Mouse (Mus musculus) neural tube, embryonic 11.5 days (tissue): ENCODE measurements around the gene Rbbp8nl. TPM values are rescaled to one million over a fixed set of nuclear protein-coding genes. Genes with fewer than 3 reads are reported as not detected.

ENCODE experiments used
- ATAC-seq: fragments of 200-750 bp; cut with Nextera tagmentation; 2 replicates; pipeline ENCODE4 v1.8.0; 2017; ENCODE audit warnings: moderate number of reproducible peaks, mild to moderate bottlenecking, moderate TSS enrichment, moderate library complexity; ENCODE audit not compliant: insufficient read depth, low FRiP score, low TSS enrichment
- DNase-seq: peaks from one replicate; pipeline ENCODE4 v3.0.0-alpha.2; 2015; ENCODE audit warnings: low spot score
- H3K27ac ChIP-seq: fragments of 300-500 bp; sonication (generic); 2 replicates; pipeline ENCODE4 v1.5.1; 2014; ENCODE audit warnings: low read depth, mild to moderate bottlenecking, low read length
- H3K27me3 ChIP-seq: fragments of 300-500 bp; sonication (generic); 2 replicates; pipeline ENCODE4 v1.6.1; 2014; ENCODE audit warnings: mild to moderate bottlenecking, low read length, mixed read lengths; ENCODE audit not compliant: control insufficient read depth, insufficient read depth
- H3K36me3 ChIP-seq: fragments of 300-500 bp; sonication (generic); 2 replicates; pipeline ENCODE4 v1.6.1; 2014; ENCODE audit warnings: mild to moderate bottlenecking, low read length, moderate library complexity, mixed read lengths; ENCODE audit not compliant: control insufficient read depth, insufficient read depth
- H3K4me1 ChIP-seq: fragments of 300-500 bp; sonication (generic); 2 replicates; pipeline ENCODE4 v1.6.1; 2014; ENCODE audit warnings: low read length, mixed read lengths; ENCODE audit not compliant: control insufficient read depth, insufficient read depth
- H3K4me2 ChIP-seq: fragments of 300-500 bp; sonication (generic); 2 replicates; pipeline ENCODE4 v1.6.1; 2014; ENCODE audit warnings: low read depth, mild to moderate bottlenecking, moderate library complexity
- H3K4me3 ChIP-seq: fragments of 300-500 bp; sonication (generic); 2 replicates; pipeline ENCODE4 v1.5.1; 2014; ENCODE audit warnings: low read depth, low read length
- H3K9ac ChIP-seq: fragments of 300-500 bp; sonication (generic); 2 replicates; pipeline ENCODE4 v1.6.1; 2014; ENCODE audit warnings: mild to moderate bottlenecking, low read length
- H3K9me3 ChIP-seq: fragments of 300-500 bp; sonication (generic); 2 replicates; pipeline ENCODE4 v1.6.1; 2016; ENCODE audit warnings: low read length; ENCODE audit not compliant: control insufficient read depth
- whole genome bisulfite sequencing: fragments of 180-500 bp; shearing (Covaris S2); extraction: QIAGEN DNeasy Blood & Tissue Kit; methylation state at CpG from one replicate; pipeline ENCODE4 v1.1.7; 2014; 5-methylcytosine and 5-hydroxymethylcytosine counted together
- microRNA-seq: library from miRNA; unstranded; fragments of <30 nt; microRNA quantifications from one replicate; pipeline ENCODE4, GENCODE M21; 2016
- polyA plus RNA-seq: library from polyadenylated mRNA; unstranded; fragments of >200 nt; fragmentation: Nextera tagmentation; extraction: Ambion mirVana; gene quantifications from 2 replicates; pipeline ENCODE4 v1.2.1, GENCODE M21; 2014

Gene Rbbp8nl
- polyA plus RNA-seq, 1 experiment from 2014 or later = not detected

DNA sequence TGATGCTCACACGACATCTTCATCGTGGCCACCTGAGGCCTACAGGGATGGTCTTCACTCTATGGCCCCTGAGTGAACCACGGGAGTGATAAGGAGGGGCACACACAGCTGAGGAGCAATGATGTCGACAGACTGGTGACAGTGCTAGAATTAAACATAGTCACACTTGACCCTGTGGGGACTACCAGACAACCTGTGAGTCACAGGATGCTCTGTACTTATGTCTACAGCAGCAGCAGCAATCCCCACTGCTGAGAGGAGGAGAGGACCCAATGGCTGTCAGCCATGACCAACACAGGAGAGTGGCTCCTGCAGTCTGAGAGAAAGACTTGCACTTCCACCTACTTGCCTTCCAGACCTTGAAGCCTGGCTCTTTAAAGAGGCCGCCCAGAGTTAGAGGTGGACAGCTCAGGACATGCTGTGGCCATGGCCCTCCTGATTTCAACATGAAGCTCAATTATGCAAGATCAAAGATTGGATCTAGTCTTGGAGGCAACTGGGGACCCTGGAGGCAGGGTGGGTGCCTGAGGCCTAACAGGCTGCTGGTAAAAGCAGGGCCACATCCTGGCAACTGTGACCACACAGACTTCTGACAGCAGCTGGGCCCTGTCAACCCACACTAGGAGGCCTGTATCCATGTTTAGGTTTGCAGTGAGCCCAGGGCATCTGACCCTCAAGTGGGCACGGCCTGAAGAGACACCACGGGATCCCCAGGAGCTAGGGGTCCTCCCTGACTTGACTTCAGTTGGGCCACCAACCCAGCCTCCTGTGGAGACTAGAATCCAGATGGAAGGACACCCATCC is 56.4 kb downstream of the Rbbp8nl start:
- 85% methylated on average over 7 of the region's 7 CpGs for WGBS
- Histone ChIP-seq H3K36me3 (no peaks in the 10 kb centered on the region), H3K9ac (no peak overlapping the region), H3K27ac (no peak overlapping the region), H3K4me3 (no peak overlapping the region), H3K9me3 (no peaks in the 10 kb centered on the region), H3K27me3 (no peaks in the 10 kb centered on the region), H3K4me2 (no peak overlapping the region), H3K4me1 (no peaks in the 10 kb centered on the region)
- DNase-seq (no peak), ATAC-seq (no peak)

DNA sequence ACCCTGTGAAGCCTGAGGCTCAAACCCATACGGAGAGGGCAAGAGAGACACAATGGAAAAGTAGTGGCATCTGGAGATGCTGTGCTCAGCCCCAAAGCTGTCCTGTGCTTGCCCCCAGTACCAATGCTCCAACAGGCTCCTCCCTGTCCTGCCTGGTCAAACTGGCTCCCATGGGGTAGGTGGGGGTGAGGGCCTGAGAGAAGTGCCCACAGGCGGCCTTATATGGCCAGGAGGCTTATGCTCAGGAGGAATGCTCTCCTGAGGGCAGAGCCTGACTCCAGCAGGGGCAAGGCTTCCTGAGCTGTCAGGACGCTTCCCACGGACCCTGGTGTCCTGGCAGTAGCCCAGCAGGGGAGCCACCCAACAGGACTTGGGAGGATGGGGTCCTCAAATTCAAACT is 59.2 kb downstream of the Rbbp8nl start:
- Histone ChIP-seq H3K36me3 (no peaks in the 10 kb centered on the region), H3K4me2 (no peak overlapping the region), H3K27ac (no peak overlapping the region), H3K4me3 (no peak overlapping the region), H3K4me1 (peaks cover 20% of the 10 kb centered on the region), H3K9me3 (no peaks in the 10 kb centered on the region), H3K9ac (no peak overlapping the region), H3K27me3 (0 out of 2 replicates have a peak, but pooled peaks cover 2% of the 10 kb centered on the region)
- 61% methylated on average over 4 of the region's 4 CpGs for WGBS
- ATAC-seq = no peak
- DNase-seq = no peak

DNA sequence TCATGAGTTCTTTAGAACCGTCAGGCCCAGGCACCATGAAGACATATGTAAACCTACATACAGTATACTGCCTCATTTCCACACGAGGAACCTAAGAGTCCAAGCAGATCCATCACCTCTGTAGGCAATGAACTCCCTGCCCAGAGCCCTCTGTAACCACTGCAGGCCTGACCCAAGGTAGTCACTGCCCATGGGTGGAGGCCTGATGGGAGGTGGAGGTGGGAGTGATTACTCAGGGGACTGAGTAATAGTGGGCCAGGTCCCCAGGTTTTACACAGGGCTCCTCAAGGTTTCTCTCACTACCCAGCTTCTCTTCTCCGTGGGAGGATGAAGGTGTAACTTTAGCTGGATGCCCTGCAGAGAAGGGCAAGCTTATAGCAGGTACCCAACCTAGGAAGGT is 60.5 kb downstream of the Rbbp8nl start:
- DNase-seq (no peak), ATAC-seq (no peak)
- no peaks in the 10 kb centered on the region for H3K36me3 ChIP-seq
- H3K27ac ChIP-seq = no peak overlapping the region
- no peak overlapping the region for H3K9ac ChIP-seq
- peaks cover 14% of the 10 kb centered on the region for H3K27me3 ChIP-seq
- H3K4me2 ChIP-seq = no peak overlapping the region
- H3K4me3 ChIP-seq = no peak overlapping the region
- 83% methylated on average over 3 of the region's 3 CpGs for WGBS
- H3K4me1 ChIP-seq = peaks cover 27% of the 10 kb centered on the region
- H3K9me3 ChIP-seq = no peaks in the 10 kb centered on the region

DNA sequence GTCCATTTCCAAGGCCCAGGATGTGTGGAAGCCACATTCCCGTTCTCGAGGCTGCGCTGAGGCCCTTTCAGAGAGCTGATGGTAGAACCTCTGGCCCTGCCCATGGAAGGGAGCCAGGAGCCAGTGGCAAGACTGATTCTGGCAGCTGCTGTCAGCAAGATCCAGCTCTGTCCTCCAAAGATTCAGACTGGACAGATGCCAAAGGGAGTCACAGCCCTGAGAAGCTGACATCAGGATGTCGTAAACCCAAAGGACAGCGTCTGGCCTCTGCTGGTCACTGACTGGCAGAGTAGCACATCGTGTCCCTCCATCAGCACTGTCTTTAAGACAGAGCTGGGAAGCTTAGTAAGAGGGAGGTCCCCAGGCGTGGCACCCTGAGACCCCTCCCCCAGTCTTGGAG is 61.1 kb downstream of the Rbbp8nl start:
- Histone ChIP-seq H3K27me3 (peaks cover 14% of the 10 kb centered on the region), H3K9ac (no peak overlapping the region), H3K36me3 (no peaks in the 10 kb centered on the region), H3K27ac (no peak overlapping the region), H3K4me1 (peaks cover 27% of the 10 kb centered on the region), H3K4me3 (no peak overlapping the region), H3K9me3 (no peaks in the 10 kb centered on the region), H3K4me2 (no peak overlapping the region)
- ATAC-seq (no peak), DNase-seq (no peak)
- WGBS = 48% methylated on average over 7 of the region's 7 CpGs

DNA sequence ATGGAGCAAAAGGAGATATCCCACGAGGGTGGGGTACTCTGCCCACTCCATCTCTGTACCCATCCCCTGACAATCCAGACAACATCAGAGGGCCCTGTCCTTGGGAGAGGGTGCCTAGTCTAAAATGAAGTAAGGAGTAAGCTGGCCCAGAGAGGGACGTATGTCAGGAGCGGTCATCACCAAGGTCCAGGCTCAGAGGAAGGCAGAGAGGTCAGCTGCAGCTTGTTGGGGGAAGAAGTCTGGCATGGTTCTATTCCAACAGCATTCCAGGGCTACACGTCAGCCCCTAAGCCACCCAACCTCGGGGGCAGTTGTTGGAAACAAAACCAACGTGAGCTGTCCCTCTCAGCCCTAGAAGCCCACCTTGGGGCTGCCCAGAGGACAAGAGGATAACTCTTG is 61.6 kb downstream of the Rbbp8nl start:
- DNase-seq = no peak
- peaks cover 27% of the 10 kb centered on the region for H3K4me1 ChIP-seq
- no peak overlapping the region for H3K4me3 ChIP-seq

More for the DNA sequence above, 61.6 kb downstream of the Rbbp8nl start:
- Histone ChIP-seq H3K4me2 (no peak overlapping the region), H3K27ac (no peak overlapping the region), H3K9ac (no peak overlapping the region), H3K27me3 (peaks cover 17% of the 10 kb centered on the region), H3K36me3 (no peaks in the 10 kb centered on the region), H3K9me3 (no peaks in the 10 kb centered on the region)
- WGBS = 44% methylated on average over 6 of the region's 6 CpGs
- no peak for ATAC-seq

Small RNAs within 50 kb of the gene (microRNA-seq; reads per million reads assigned to microRNA genes)
- gene Mir3091 = 0.78 reads per million

Other genes starting within 250 kb of the Rbbp8nl start
- 770 and 786 TPM in 2 replicates for gene Psma7, start 247.4 kb downstream of the Rbbp8nl start, polyA plus RNA-seq
- 19.2 and 20.9 TPM in 2 replicates for gene Ss18l1, start 247.4 kb downstream of the Rbbp8nl start, polyA plus RNA-seq
- 26.5 and 31.8 TPM in 2 replicates for gene Mtg2, start 219.3 kb downstream of the Rbbp8nl start, polyA plus RNA-seq
- gene Hrh3, start 185.4 kb downstream of the Rbbp8nl start, polyA plus RNA-seq = 1.4 and 2.0 TPM in 2 replicates
- gene Osbpl2, start 170.6 kb downstream of the Rbbp8nl start, polyA plus RNA-seq = 43.5 and 43.7 TPM in 2 replicates
- gene Adrm1, start 118.4 kb downstream of the Rbbp8nl start, polyA plus RNA-seq = 195 and 198 TPM in 2 replicates
- gene Lama5, start 64.0 kb downstream of the Rbbp8nl start, polyA plus RNA-seq = 4.4 and 5.4 TPM in 2 replicates
- gene Rps21, start 32.5 kb downstream of the Rbbp8nl start, polyA plus RNA-seq = 478 and 494 TPM in 2 replicates
- 17.7 and 22.9 TPM in 2 replicates for gene Cables2, start 16.4 kb downstream of the Rbbp8nl start, polyA plus RNA-seq
- gene Gata5, start 44.8 kb upstream of the Rbbp8nl start, polyA plus RNA-seq = 0.16 and 0.19 TPM in 2 replicates
- gene Slco4a1, start 166.4 kb upstream of the Rbbp8nl start, polyA plus RNA-seq = 3.6 and 6.2 TPM in 2 replicates
- gene Ntsr1, start 210.1 kb upstream of the Rbbp8nl start, polyA plus RNA-seq = 0.15 and 0.69 TPM in 2 replicates